Mouse (Mus musculus) hindbrain, postnatal 0 days (tissue): ENCODE results near the gene Fpr1. TPM values are rescaled to one million over a fixed set of nuclear protein-coding genes. Genes with fewer than 3 reads are reported as not detected.

ENCODE experiments used
- ATAC-seq: fragments of 200-750 bp; cut with Nextera tagmentation; 2 replicates; pipeline ENCODE4 v1.8.0; 2017; ENCODE audit warnings: mild to moderate bottlenecking, moderate TSS enrichment, moderate library complexity
- DNase-seq: peaks from one replicate; pipeline ENCODE4 v3.0.0-alpha.2; 2015; ENCODE audit warnings: low spot score
- H3K27ac ChIP-seq: fragments of 300-500 bp; sonication (generic); 2 replicates; pipeline ENCODE4 v1.5.1; 2014; ENCODE audit warnings: mild to moderate bottlenecking
- H3K27me3 ChIP-seq: fragments of 300-500 bp; sonication (generic); 2 replicates; pipeline ENCODE4 v1.6.1; 2014; ENCODE audit warnings: low read length, mixed read lengths; ENCODE audit not compliant: insufficient read depth
- H3K36me3 ChIP-seq: fragments of 300-500 bp; sonication (generic); 2 replicates; pipeline ENCODE4 v1.6.1; 2014; ENCODE audit warnings: low read length, mixed read lengths; ENCODE audit not compliant: insufficient read depth
- H3K4me1 ChIP-seq: fragments of 300-500 bp; sonication (generic); 2 replicates; pipeline ENCODE4 v1.6.1; 2014; ENCODE audit warnings: antibody characterized with exemption, low read length, mixed read lengths; ENCODE audit not compliant: insufficient read depth
- H3K4me2 ChIP-seq: fragments of 300-500 bp; sonication (generic); 2 replicates; pipeline ENCODE4 v1.6.1; 2014; ENCODE audit warnings: low read depth, mild to moderate bottlenecking, low read length, moderate library complexity, mixed read lengths
- H3K4me3 ChIP-seq: fragments of 300-500 bp; sonication (generic); 2 replicates; pipeline ENCODE4 v1.5.1; 2014; ENCODE audit warnings: low read length
- H3K9ac ChIP-seq: fragments of 300-500 bp; sonication (generic); replicated peaks from 2 replicates; pipeline ENCODE4 v1.6.1; 2014; ENCODE audit warnings: mild to moderate bottlenecking, low read length, moderate library complexity, mixed read lengths
- H3K9me3 ChIP-seq: fragments of 300-500 bp; sonication (generic); 2 replicates; pipeline ENCODE4 v1.6.1; 2016; ENCODE audit warnings: low read length, mixed read lengths
- CTCF ChIP-seq: IDR thresholded peaks from 2 replicates; pipeline ENCODE4 v1.5.1; 2016; ENCODE audit warnings: antibody characterized with exemption, control low read depth, low read depth
- WGBS: fragments of 180-500 bp; shearing (Covaris S2); extraction: QIAGEN DNeasy Blood & Tissue Kit; methylation state at CpG from one replicate; pipeline ENCODE4 v1.1.7; 2014; 5-methylcytosine and 5-hydroxymethylcytosine counted together
- polyA plus RNA-seq: library from polyadenylated mRNA; unstranded; fragments of >200 nt; fragmentation: Nextera tagmentation; extraction: Ambion mirVana; gene quantifications from 2 replicates; pipeline ENCODE4 v1.2.1, GENCODE M21; 2015
- total RNA-seq: library from RNA; depleted of rRNA; stranded (reverse); fragments of >200 nt; gene quantifications from 2 replicates; pipeline ENCODE4 v1.2.3, GENCODE M21; 2014

The Fpr1 gene
- total and polyA plus RNA-seq, 2 experiments from 2014 or later: not detected

DNA sequence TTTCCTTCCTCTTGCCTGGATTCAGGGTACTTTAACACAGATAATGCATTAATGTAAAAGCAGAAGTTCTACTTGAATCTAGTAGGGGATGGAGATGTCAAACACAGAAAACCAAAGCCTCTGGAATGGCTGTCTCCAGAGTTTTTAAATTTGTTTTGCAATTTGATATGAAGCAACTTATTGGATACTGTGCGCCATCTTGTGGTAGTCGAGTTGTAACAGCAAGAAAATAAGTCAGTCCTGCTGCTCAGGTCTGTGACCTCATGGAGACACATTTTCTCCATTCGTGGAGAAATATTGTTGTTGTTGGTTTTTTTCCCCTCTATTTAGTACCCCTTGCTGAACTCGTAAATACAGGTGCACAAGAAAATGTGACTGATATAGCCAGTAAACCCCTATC lies 12.3 kb upstream of the Fpr1 start:
- H3K27me3 ChIP-seq: no peaks in the 10 kb centered on the region
- TF ChIP-seq CTCF: peak; percentile 81
- H3K9me3 ChIP-seq: no peaks in the 10 kb centered on the region
- peak; percentile 89 for DNase-seq
- H3K27ac ChIP-seq: no peak overlapping the region
- no peaks in the 10 kb centered on the region for H3K4me1 ChIP-seq
- H3K4me2 ChIP-seq: no peak overlapping the region
- under 1% methylated on average over 4 of the region's 4 CpGs for WGBS
- H3K4me3 ChIP-seq: no peak overlapping the region
- no peak overlapping the region for H3K9ac ChIP-seq
- peak; percentile 35; the same call in 1 of the 2 replicates for ATAC-seq
- H3K36me3 ChIP-seq: no peaks in the 10 kb centered on the region

GRCm38 (mm10) chr17:17889732-17890425 lies 6.1 kb upstream of the Fpr1 start:
- H3K4me3 ChIP-seq: no peak overlapping the region
- no peaks in the 10 kb centered on the region for H3K27me3 ChIP-seq
- no peak overlapping the region for H3K9ac ChIP-seq
- no peak overlapping the region for H3K27ac ChIP-seq
- H3K36me3 ChIP-seq: no peaks in the 10 kb centered on the region
- H3K4me2 ChIP-seq: no peak overlapping the region
- DNase-seq: no peak
- no peaks in the 10 kb centered on the region for H3K9me3 ChIP-seq
- WGBS: 88% methylated on average over 2 of the region's 2 CpGs
- no peak for ATAC-seq
- TF ChIP-seq CTCF: no peak
- no peaks in the 10 kb centered on the region for H3K4me1 ChIP-seq

DNA sequence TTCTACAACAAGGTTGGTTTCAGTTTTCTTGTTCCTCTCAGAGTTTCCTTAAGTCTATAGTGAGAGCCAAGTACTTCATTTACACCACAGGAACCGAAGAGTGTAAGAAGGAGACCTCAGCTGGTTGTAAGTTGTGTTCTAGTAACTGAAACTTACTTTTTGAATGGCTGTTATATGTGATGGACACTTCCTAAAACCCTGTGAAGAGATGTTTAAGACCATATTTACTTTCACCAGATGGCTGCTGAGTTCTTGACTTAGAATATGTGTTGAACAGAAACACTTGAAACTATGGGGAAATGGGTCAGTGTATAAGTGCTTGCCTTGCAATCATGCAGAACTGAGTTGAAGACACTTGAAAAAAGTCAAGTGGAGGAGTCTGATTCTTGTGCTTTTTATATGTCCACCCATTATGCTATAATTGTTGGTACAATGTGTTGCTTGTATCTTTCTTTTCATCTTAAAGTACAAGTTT lies 4.1 kb upstream of the Fpr1 start, which contains the start of the genes Fpr2 and Fpr3:
Fpr2 (plus strand) TSS at position 51 of the 475 bp plus-strand sequence.
Fpr3 (plus strand) TSS at position 79 of the 475 bp plus-strand sequence.
- no peaks in the 10 kb centered on the region for H3K36me3 ChIP-seq
- H3K27me3 ChIP-seq: no peaks in the 10 kb centered on the region
- TF ChIP-seq CTCF: no peak
- WGBS: 47% methylated on average over 1 of the region's 1 CpGs
- H3K9me3 ChIP-seq: no peaks in the 10 kb centered on the region
- no peak within 1 kb of the TSS for H3K4me3 ChIP-seq
- no peak within 1 kb of the TSS for H3K9ac ChIP-seq
- no peak within 1 kb of the TSS for H3K27ac ChIP-seq
- H3K4me1 ChIP-seq: no peaks in the 10 kb centered on the region
- no peak within 1 kb of the TSS for H3K4me2 ChIP-seq
- DNase-seq (no peak), ATAC-seq (no peak)

DNA sequence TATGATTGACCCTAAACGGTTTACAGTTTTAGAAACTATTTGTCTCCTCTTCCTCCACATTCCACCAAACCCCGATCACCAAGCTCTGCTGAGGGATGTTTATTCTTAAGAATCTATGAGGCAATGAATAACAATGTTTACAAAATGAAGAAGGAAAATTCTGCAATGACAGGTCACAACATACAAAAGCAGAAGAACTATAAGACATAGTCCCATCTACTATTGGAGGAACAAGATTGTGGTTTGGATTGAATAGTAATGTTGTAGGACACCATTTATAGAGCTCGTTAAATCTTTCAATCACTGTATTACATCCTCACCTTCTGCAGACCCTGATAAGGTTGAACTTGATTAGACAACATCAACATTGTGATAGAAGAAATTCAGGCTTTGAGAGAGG lies 1.1 kb downstream of the Fpr1 start:
- Histone ChIP-seq H3K27ac (no peak overlapping the region), H3K9me3 (no peaks in the 10 kb centered on the region), H3K4me3 (no peak overlapping the region), H3K4me1 (no peaks in the 10 kb centered on the region), H3K36me3 (no peaks in the 10 kb centered on the region), H3K9ac (no peak overlapping the region), H3K4me2 (no peak overlapping the region), H3K27me3 (no peaks in the 10 kb centered on the region)
- DNase-seq: no peak
- no peak for ATAC-seq
- TF ChIP-seq CTCF: no peak
- WGBS: 81% methylated on average over 3 of the region's 3 CpGs

DNA sequence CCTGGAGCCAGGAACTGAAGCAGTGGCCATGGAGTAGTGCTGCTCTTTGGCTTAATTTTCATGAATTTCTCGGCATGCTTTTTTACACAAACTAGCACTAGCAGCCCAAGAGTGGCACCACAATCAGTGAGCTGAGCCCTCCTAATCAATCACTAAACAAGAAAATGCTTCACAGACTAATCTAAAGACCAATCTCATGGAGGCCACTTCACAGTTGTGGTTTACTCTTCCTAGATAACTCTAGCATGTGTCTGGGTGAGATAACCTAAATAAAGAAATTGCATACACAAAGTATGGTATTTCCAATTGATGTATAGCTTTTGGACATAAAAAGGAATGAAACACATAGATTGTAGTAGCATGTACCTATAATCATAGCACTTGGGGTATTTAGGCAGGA lies 4.4 kb downstream of the Fpr1 start:
- Histone ChIP-seq H3K9ac (no peak overlapping the region), H3K4me2 (no peak overlapping the region), H3K9me3 (no peaks in the 10 kb centered on the region), H3K27me3 (no peaks in the 10 kb centered on the region), H3K36me3 (no peaks in the 10 kb centered on the region), H3K4me3 (no peak overlapping the region), H3K27ac (no peak overlapping the region), H3K4me1 (no peaks in the 10 kb centered on the region)
- ATAC-seq (no peak), DNase-seq (no peak)
- WGBS: 74% methylated on average over 1 of the region's 1 CpGs
- no peak for TF ChIP-seq CTCF

GRCm38 (mm10) chr17:17871697-17872096 lies 12.0 kb downstream of the Fpr1 start:
- ATAC-seq (no peak), DNase-seq (no peak)
- H3K27me3 ChIP-seq: no peaks in the 10 kb centered on the region
- WGBS: 91% methylated on average over 2 of the region's 2 CpGs
- H3K4me2 ChIP-seq: no peak overlapping the region
- H3K4me3 ChIP-seq: no peak overlapping the region
- no peak overlapping the region for H3K27ac ChIP-seq
- no peak for TF ChIP-seq CTCF
- no peaks in the 10 kb centered on the region for H3K4me1 ChIP-seq
- no peak overlapping the region for H3K9ac ChIP-seq
- no peaks in the 10 kb centered on the region for H3K9me3 ChIP-seq
- H3K36me3 ChIP-seq: no peaks in the 10 kb centered on the region

- no peak for ATAC-seq
- no peaks in the 10 kb centered on the region for H3K9me3 ChIP-seq
- 77% methylated on average over 2 of the region's 2 CpGs for WGBS
- no peak overlapping the region for H3K4me3 ChIP-seq
- H3K4me2 ChIP-seq: no peak overlapping the region
- H3K9ac ChIP-seq: no peak overlapping the region
- DNase-seq: no peak
- no peak for TF ChIP-seq CTCF
- H3K36me3 ChIP-seq: no peaks in the 10 kb centered on the region
- no peaks in the 10 kb centered on the region for H3K27me3 ChIP-seq
- H3K27ac ChIP-seq: no peak overlapping the region
- H3K4me1 ChIP-seq: no peaks in the 10 kb centered on the region
These were observed 12.7 kb downstream of the Fpr1 start for GRCm38 (mm10) chr17:17870892-17871550.
